Mouse (Mus musculus): ENCODE data around the gene Astl. TPM values are rescaled to one million over a fixed set of nuclear protein-coding genes. Genes with fewer than 3 reads are reported as not detected.

The Astl gene
- 1 to 10 TPM in 1 of 2 experiments, under 1 TPM in 1; 0.11 to 1.0 TPM for polyA plus RNA-seq (2017; shearing (Covaris generic))

DNA sequence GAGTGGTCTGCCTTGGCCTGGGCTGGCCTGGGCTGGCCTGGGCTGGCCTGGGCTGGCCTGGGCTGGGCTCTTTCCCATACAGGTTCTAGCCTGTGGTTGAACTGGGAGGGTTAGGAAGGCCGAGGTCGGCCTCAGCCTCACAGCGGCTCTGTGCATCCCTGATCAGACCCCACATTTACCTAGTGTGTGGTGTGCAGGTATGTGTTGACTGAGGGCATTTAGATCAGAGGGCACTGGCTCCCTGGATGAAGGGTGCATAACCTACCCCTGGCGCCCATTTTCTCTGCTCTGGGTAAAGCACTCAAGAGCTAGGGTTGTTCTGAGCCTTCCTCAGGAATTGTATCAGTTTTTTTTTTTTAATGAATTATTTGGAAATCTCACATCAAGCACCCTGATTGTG, at the start of gene Astl:
Gene Astl (plus strand): TSS at position 224 of the 400 bp plus-strand sequence.

GRCm38 (mm10) chr2:127335767-127336496, 2.5 kb upstream of the Astl start, which contains the start of gene Dusp2:
Gene Dusp2 (plus strand): TSS chr2:127336159.

GRCm38 (mm10) chr2:127362459-127363281, 24.2 kb downstream of the Astl start, which contains the start of gene Adra2b:
Gene Adra2b (plus strand): TSS chr2:127363208.

Other genes starting within 250 kb of the Astl start
- gene Ncaph, start 204.7 kb upstream of the Astl start, polyA plus RNA-seq (2017; shearing (Covaris generic)), result 1 to 10 TPM; 3.2 to 5.9 TPM
- gene Itpripl1, start 195.2 kb upstream of the Astl start, polyA plus RNA-seq (2017; shearing (Covaris generic)), result 1 to 10 TPM; 6.5 to 8.0 TPM
- under 1 TPM; 0.55 to 0.87 TPM for gene 1810024B03Rik, start 130.4 kb upstream of the Astl start, polyA plus RNA-seq (2017; shearing (Covaris generic))
- 100 to 1,000 TPM in 1 of 2 experiments, 10 to 100 TPM in 1; 80.8 to 109 TPM for gene Snrnp200, start 130.3 kb upstream of the Astl start, polyA plus RNA-seq (2017; shearing (Covaris generic))
- gene Ciao1, start 90.8 kb upstream of the Astl start, polyA plus RNA-seq (2017; shearing (Covaris generic)), result 10 to 100 TPM; 81.0 to 88.4 TPM
- 10 to 100 TPM; 35.5 to 45.5 TPM for gene Tmem127, start 90.7 kb upstream of the Astl start, polyA plus RNA-seq (2017; shearing (Covaris generic))
- gene Stard7, start 68.4 kb upstream of the Astl start, polyA plus RNA-seq (2017; shearing (Covaris generic)), result 100 to 1,000 TPM in 1 of 2 experiments, 10 to 100 TPM in 1; 77.2 to 103 TPM
- 100 to 1,000 TPM; 344 to 424 TPM for gene Dusp2, start 2.5 kb upstream of the Astl start, polyA plus RNA-seq (2017; shearing (Covaris generic))
- gene Adra2b, start 24.6 kb downstream of the Astl start, polyA plus RNA-seq (2017; shearing (Covaris generic)), result 1 to 10 TPM in 1 of 2 experiments, under 1 TPM in 1; 0.40 to 1.7 TPM
- gene Gpat2, start 86.6 kb downstream of the Astl start, polyA plus RNA-seq (2017; shearing (Covaris generic)), result 1 to 10 TPM in 1 of 2 experiments, under 1 TPM in 1; 0.22 to 1.1 TPM
- 10 to 100 TPM; 24.8 to 25.3 TPM for gene Fahd2a, start 105.9 kb downstream of the Astl start, polyA plus RNA-seq (2017; shearing (Covaris generic))
- 1 to 10 TPM in 1 of 2 experiments, under 1 TPM in 1; 0.34 to 1.2 TPM for gene Kcnip3, start 183.5 kb downstream of the Astl start, polyA plus RNA-seq (2017; shearing (Covaris generic))
- 1 to 10 TPM in 1 of 2 experiments, under 1 TPM in 1; 0.48 to 1.2 TPM for gene Prom2, start 202.8 kb downstream of the Astl start, polyA plus RNA-seq (2017; shearing (Covaris generic))
- 1 to 10 TPM; 2.9 to 3.2 TPM for gene Zfp661, start 248.5 kb downstream of the Astl start, polyA plus RNA-seq (2017; shearing (Covaris generic))
- 100 to 1,000 TPM; 123 to 125 TPM for gene Mrps5, start 248.6 kb downstream of the Astl start, polyA plus RNA-seq (2017; shearing (Covaris generic))

All from inflammation-experienced regulatory T-cells (primary cell).